Mouse (Mus musculus) retina, adult 2 months (tissue): Measurements from ENCODE around the gene Pan3.
A peak's percentile ranks its signal among the peaks of the same experiment; 100 is the strongest.

Experiments
- DNase-seq: peaks from one replicate; pipeline ENCODE4 v3.0.0-alpha.2; 2012; ENCODE audit warnings: low read depth, low spot score

The Pan3 gene

GRCm38 (mm10) chr5:147429535-147430305 lies at the start of gene Pan3:
Pan3 (plus strand) TSS chr5:147430161.
- peak; percentile 85 for DNase-seq

GRCm38 (mm10) chr5:147381396-147381795 lies 48.6 kb upstream of the Pan3 start:
- DNase-seq: no peak

DNA sequence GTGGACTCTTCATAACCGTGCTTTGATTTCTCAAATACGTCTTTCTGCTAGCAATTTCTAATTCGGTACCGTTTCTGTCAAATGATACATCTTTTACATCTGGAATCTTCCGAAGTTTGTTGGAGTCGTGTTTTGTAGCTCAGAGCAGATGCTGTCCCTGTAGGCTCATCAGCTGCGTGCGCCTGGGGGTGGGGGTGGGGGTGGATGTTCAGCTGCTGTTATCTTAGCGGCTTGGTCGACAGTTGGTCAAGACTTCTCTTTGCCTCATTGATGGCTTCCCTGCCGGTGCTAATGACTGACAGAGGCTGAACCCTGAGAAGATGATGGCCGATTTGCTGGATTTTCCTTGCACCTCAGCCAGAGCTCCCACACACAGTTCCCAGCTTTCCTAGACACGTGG lies 43.1 kb upstream of the Pan3 start:
- no peak for DNase-seq

DNA sequence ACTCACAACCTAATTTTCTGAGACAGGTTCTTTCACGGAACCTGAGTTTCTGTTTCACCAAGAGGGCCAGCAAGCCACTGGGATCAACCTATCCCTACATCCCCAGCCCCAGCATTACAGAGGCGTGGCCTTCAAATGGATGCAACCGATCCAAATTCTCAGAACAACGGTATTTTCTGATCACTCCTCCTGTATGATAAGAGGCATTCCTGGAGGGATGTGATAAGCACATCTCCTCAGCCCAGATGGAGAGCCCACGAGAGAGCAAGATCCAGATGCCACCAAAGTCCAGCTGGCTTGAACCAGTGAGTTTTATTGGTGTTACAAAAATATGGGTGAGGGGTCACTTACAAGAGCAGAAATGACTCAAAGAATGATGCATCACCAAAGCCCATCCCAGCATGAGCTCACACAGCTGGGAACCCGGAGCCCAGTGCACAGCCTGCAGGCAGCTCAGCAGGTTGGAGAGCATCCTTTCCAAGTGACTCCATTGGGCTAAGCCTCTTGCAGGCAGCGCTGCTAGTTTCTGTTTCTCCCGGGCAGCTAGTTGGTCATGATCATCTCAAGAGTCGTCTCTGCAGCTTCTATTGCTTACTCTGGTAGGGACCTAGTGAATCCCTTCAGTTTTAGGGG lies 41.5 kb upstream of the Pan3 start:
- DNase-seq: no peak

DNA sequence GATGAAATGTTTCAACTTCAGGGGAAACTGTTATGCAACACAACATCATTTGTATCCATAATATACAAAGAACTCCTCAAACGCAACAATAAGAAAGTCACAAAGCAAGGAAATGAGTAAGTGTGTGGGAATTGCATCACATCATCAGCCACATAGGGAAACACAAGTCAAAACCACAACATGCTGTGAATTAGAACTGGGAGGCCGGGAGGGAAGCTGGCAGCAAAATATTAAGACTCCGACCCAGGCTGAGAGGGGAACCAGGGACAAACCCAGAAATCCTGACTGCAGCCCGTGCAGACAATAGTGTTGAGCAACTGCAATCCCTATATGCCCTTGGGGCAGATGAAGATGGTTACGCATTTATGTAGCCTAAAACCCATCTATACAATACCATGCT lies 40.9 kb upstream of the Pan3 start:
- no peak for DNase-seq

GRCm38 (mm10) chr5:147390772-147391171 lies 39.2 kb upstream of the Pan3 start:
- DNase-seq: no peak

DNA sequence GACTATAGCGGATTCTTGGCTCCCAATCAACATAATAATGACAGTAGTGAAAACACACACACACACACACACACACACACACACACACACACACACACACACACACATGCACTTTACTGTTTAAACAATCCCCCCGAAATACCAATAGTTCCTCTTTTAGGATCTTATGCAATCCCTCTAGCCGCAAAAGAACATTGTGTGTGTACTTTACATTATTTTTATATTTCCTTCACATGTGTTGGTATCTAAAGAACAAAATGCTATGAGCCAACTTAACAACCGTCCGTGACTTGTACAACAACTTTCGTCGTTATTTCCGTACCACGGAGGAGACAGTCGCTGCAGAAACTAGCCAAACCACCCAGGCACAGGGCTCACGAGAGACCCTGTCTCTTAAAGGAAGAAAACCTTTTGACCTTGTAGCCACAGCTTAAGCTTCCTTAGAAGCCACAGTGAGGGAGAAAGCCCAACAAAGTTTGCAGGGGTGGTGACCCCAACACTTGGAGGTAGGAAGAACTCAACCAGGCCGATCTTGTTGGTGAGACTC lies 37.2 kb upstream of the Pan3 start:
- no peak for DNase-seq

DNA sequence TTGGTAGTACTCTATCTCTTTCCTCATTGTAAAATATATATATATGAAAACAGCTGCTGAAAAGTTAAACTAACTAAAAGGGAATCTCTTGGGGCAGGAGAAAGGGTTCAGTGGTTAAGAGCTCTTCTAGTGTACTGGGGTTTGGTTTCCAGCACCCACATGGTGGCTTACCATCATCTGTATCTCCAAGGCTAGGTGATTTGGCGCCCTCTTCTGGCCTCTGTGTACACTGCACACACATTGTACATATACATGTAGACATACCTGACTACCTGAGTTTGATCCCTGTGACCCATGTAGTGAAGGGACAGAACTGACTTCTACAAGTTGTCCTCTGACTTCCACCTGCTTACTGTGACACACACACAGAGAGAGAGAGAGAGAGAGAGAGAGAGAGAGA lies 34.9 kb upstream of the Pan3 start:
- no peak for DNase-seq

GRCm38 (mm10) chr5:147399843-147400504 lies 30.0 kb upstream of the Pan3 start, which contains the start of gene Flt3:
Flt3 (minus strand) TSS chr5:147400489.
- no peak for DNase-seq

- DNase-seq: no peak
Observed at GRCm38 (mm10) chr5:147400505-147400979, 29.4 kb upstream of the Pan3 start.

DNA sequence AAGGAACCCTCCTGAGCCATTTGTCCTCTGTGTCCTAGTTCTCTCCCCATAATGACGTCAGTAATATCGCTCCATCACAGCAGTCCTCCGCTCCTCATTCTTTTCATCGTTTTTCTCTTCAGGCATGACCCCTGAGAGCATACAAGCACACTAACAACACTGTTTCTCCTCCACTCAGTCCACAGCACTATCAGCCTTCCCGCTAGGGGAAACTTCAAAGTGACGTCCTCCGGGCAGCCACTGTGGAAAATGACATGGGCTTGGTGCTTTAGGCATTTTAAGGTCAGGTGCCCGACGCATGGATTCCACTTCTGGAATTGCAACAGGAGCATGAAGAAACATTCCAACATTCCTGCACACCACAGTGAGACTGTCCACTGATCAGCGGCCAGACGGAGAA lies 28.9 kb upstream of the Pan3 start:
- DNase-seq: no peak

GRCm38 (mm10) chr5:147402505-147402904 lies 27.5 kb upstream of the Pan3 start:
- peak; percentile 16 for DNase-seq

GRCm38 (mm10) chr5:147406135-147406534 lies 23.8 kb upstream of the Pan3 start:
- DNase-seq: no peak

- no peak for DNase-seq
Observed at GRCm38 (mm10) chr5:147408731-147409130, 21.2 kb upstream of the Pan3 start.

DNA sequence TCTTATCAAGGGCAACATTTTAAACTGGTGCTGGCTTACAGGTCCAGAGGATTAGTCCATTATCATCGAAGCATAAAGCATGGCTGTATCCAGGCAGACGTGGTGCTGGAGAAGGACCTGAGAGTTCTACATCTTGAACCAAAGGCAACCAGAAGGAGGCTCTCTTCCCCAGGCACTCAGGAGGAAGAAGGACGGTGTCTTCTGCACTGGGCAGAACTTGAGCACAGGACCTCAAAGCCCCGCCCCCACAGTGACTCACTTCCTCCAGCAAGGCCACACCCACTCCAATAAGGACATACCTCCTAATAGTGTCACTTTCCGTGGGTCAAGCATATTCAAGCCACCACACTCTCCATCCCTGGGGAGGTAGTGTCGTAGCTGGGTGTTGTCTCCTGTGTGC lies 19.4 kb upstream of the Pan3 start:
- DNase-seq: no peak

DNA sequence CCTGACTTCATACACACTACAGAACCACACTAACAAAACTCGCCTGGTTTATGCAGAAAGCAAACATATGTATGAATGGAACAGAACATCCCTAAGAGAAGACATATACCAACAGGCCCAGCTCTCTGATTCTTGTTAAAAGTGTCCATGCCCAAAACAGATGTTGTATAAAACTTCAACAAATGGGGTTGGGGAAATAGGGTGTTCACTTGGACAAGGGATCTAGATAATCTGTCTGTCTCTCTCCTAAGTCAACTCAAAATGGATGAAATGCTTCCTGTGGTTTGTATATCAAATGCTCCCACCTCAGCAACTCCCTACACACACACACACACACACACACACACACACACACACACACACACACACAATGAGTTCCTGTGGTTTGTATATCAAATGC lies 12.0 kb upstream of the Pan3 start:
- DNase-seq: no peak

DNA sequence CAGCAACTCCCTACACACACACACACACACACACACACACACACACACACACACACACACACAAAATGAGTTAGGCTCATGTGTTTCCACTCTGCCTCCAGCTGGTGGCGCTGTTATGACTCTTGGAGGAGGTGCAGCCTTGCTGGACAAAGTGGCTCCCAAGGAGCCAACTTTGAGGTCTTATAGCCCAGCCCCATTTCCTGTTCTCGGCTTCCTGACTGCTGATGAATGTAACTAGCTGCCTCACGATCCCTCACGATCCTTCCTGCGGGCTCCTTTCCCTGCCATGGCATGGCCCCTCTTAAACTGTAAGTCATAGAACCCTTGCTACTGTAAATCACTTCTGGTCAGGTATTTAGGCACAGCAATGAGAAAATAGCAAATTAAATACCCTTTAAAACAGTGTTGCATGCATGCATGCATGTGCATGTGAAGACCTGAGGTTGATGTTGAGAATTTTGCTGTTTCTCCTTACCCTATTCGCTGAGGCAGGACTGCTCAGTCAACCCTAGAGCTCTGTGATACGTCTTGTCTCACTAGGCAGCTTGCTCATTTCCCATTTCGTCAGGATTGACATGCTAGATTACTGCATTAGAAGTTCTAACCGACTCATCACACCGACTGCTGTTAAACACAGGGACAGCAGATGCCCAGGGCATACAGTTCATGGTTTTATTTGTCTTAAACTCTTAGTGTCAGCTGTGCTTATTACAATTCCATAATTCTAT lies 11.4 kb upstream of the Pan3 start:
- DNase-seq: no peak

DNA sequence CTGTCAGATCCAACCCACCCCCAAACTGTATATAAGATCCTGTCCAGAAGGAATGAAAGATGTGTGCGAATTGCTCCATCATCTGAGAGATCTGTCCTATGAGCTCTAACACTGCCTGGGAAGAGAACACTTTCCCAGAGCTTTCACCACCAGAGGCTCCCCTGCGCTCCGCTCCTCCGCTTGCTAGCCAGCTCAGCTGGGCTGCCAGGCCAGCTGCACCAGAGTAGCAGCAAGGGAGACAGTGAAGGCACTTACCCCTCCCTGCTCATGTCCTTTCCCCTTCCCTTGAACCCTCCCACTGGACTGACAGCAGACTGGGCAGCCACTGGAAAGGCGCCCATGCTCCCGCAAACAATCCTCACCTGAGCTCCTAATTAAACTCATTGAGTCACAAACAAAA lies 6.3 kb upstream of the Pan3 start:
- no peak for DNase-seq

DNA sequence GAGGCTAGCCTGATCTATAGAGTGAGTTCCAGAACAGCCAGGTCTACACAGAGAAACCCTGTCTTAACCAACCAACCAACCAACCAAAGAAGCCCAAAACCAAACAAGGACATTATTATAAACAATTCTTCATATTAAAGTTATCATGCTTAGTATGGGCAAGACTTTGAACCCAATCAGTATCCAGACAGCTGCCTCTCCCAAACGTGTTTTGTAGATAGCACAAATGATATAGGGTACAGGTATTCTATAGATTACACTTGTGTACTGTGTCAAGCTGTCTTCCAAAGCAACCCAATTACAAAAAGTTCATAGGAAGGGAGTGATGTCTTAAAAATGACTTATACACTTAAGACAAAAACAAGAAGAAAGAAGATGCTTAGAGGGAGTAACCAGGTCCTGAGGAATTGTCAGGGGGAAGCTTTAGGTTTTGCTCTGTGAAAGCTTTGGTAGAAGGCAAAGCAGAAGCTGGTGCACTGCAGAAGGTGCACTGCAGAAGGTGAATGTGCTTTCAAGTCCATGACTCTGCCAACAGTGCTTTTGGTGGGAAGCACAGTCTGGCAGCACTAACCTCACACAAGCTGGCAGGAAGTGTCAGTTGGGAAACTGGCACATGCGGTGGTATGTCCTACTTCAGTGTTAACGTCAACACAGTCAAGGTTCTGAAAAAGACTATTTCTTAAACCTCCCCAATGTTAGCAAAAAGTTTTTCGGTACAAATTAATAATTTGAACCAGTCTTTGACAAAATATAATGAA lies 3.7 kb upstream of the Pan3 start:
- no peak for DNase-seq

- no peak for DNase-seq
Observed at GRCm38 (mm10) chr5:147430361-147430935, 487 bp downstream of the Pan3 start.
